Mouse (Mus musculus): ENCODE results near the gene Mutyh. TPM values are rescaled to one million over a fixed set of nuclear protein-coding genes. Genes with fewer than 3 reads are reported as not detected.
A peak's percentile ranks its signal among the peaks of the same experiment; 100 is the strongest.

The Mutyh gene
- total and polyA plus RNA-seq, 3 experiments = 6.1 to 17.9 (median 15.9) TPM

- Histone ChIP-seq H3K4me3 (ENCODE audit: low read depth, low read length) (no peak overlapping the region), H3K9me3 (replicated peaks) (no peaks in the 10 kb centered on the region), H3K4me1 (ENCODE audit: insufficient read depth, low read depth, low read length) (no peaks in the 10 kb centered on the region), H3K36me3 (replicated peaks) (peaks cover 2% of the 10 kb centered on the region), H3K27me3 (ENCODE audit: insufficient read depth, low read length) (no peaks in the 10 kb centered on the region)
- ATAC-seq (ENCODE audit: extremely low read depth, insufficient number of reproducible peaks, low FRiP score, poor library complexity, severe bottlenecking) = peak; percentile 28; the same call in 1 of the 2 replicates
- DNase-seq (ENCODE audit: low spot score) = peak; percentile 16
- TF ChIP-seq GATA2 (IDR thresholded peaks at IDR 0.05; ENCODE audit: borderline replicate concordance, low read depth, low read length) = no peak
- peak; percentile 30; the same call in 1 of the 2 replicates for TF ChIP-seq CTCF (IDR thresholded peaks at IDR 0.05; ENCODE audit: low read depth, low read length)
These were observed 18.6 kb upstream of the Mutyh start for GRCm38 (mm10) chr4:116788956-116789355.

GRCm38 (mm10) chr4:116792453-116792852, 15.1 kb upstream of the Mutyh start:
- no peak overlapping the region for H3K4me3 ChIP-seq (ENCODE audit: low read depth, low read length)
- H3K9me3 ChIP-seq (replicated peaks) = no peaks in the 10 kb centered on the region
- H3K36me3 ChIP-seq (replicated peaks) = peaks cover 2% of the 10 kb centered on the region
- no peak for DNase-seq (ENCODE audit: low spot score)
- no peaks in the 10 kb centered on the region for H3K4me1 ChIP-seq (ENCODE audit: insufficient read depth, low read depth, low read length)
- H3K27me3 ChIP-seq (ENCODE audit: insufficient read depth, low read length) = no peaks in the 10 kb centered on the region
- TF ChIP-seq TAL1 (conservative IDR thresholded peaks at IDR 0.05; ENCODE audit: low read depth, low read length) (no peak), POLR2AphosphoS5 (IDR thresholded peaks at IDR 0.05; ENCODE audit: insufficient replicate concordance, low read depth, low read length) (no peak), GATA1 (IDR thresholded peaks at IDR 0.05; ENCODE audit: borderline replicate concordance, low read length) (no peak), CTCF (IDR thresholded peaks at IDR 0.05; ENCODE audit: low read depth, low read length) (no peak), GATA2 (IDR thresholded peaks at IDR 0.05; ENCODE audit: borderline replicate concordance, low read depth, low read length) (no peak)
- no peak for ATAC-seq (ENCODE audit: extremely low read depth, insufficient number of reproducible peaks, low FRiP score, poor library complexity, severe bottlenecking)

GRCm38 (mm10) chr4:116794273-116794672, 13.2 kb upstream of the Mutyh start:
- H3K4me3 ChIP-seq (ENCODE audit: low read depth, low read length) = no peak overlapping the region
- no peaks in the 10 kb centered on the region for H3K4me1 ChIP-seq (ENCODE audit: insufficient read depth, low read depth, low read length)
- no peaks in the 10 kb centered on the region for H3K9me3 ChIP-seq (replicated peaks)
- H3K36me3 ChIP-seq (replicated peaks) = peaks cover 2% of the 10 kb centered on the region
- H3K27me3 ChIP-seq (ENCODE audit: insufficient read depth, low read length) = no peaks in the 10 kb centered on the region
- no peak for DNase-seq (ENCODE audit: low spot score)
- TF ChIP-seq GATA1 (IDR thresholded peaks at IDR 0.05; ENCODE audit: borderline replicate concordance, low read length) (no peak), POLR2AphosphoS5 (IDR thresholded peaks at IDR 0.05; ENCODE audit: insufficient replicate concordance, low read depth, low read length) (no peak), GATA2 (IDR thresholded peaks at IDR 0.05; ENCODE audit: borderline replicate concordance, low read depth, low read length) (no peak), TAL1 (conservative IDR thresholded peaks at IDR 0.05; ENCODE audit: low read depth, low read length) (no peak), CTCF (IDR thresholded peaks at IDR 0.05; ENCODE audit: low read depth, low read length) (no peak)
- no peak for ATAC-seq (ENCODE audit: extremely low read depth, insufficient number of reproducible peaks, low FRiP score, poor library complexity, severe bottlenecking)

- Histone ChIP-seq H3K9me3 (replicated peaks) (no peaks in the 10 kb centered on the region), H3K4me1 (ENCODE audit: insufficient read depth, low read depth, low read length) (no peaks in the 10 kb centered on the region), H3K27me3 (ENCODE audit: insufficient read depth, low read length) (no peaks in the 10 kb centered on the region), H3K36me3 (replicated peaks) (peaks cover 17% of the 10 kb centered on the region), H3K4me3 (ENCODE audit: low read depth, low read length) (no peak overlapping the region)
- no peak for DNase-seq (ENCODE audit: low spot score)
- no peak for ATAC-seq (ENCODE audit: extremely low read depth, insufficient number of reproducible peaks, low FRiP score, poor library complexity, severe bottlenecking)
- TF ChIP-seq CTCF (IDR thresholded peaks at IDR 0.05; ENCODE audit: low read depth, low read length) (no peak), GATA2 (IDR thresholded peaks at IDR 0.05; ENCODE audit: borderline replicate concordance, low read depth, low read length) (no peak), TAL1 (conservative IDR thresholded peaks at IDR 0.05; ENCODE audit: low read depth, low read length) (no peak), POLR2AphosphoS5 (IDR thresholded peaks at IDR 0.05; ENCODE audit: insufficient replicate concordance, low read depth, low read length) (no peak), GATA1 (IDR thresholded peaks at IDR 0.05; ENCODE audit: borderline replicate concordance, low read length) (no peak)
These were observed 10.9 kb upstream of the Mutyh start for GRCm38 (mm10) chr4:116796442-116797110.

- TF ChIP-seq CTCF (IDR thresholded peaks at IDR 0.05; ENCODE audit: low read depth, low read length) = 0 out of 2 replicates have a peak, but pooled peaks have one; percentile 6
- TF ChIP-seq POLR2AphosphoS5 (IDR thresholded peaks at IDR 0.05; ENCODE audit: insufficient replicate concordance, low read depth, low read length) = no peak
- TF ChIP-seq TAL1 (conservative IDR thresholded peaks at IDR 0.05; ENCODE audit: low read depth, low read length) = no peak
- TF ChIP-seq GATA1 (IDR thresholded peaks at IDR 0.05; ENCODE audit: borderline replicate concordance, low read length) = no peak
- DNase-seq (ENCODE audit: low spot score) = no peak
- H3K36me3 ChIP-seq (replicated peaks) = peaks cover 47% of the 10 kb centered on the region
- H3K27me3 ChIP-seq (ENCODE audit: insufficient read depth, low read length) = no peaks in the 10 kb centered on the region
- peaks cover 6% of the 10 kb centered on the region; the same call in 1 of the 2 replicates for H3K4me1 ChIP-seq (ENCODE audit: insufficient read depth, low read depth, low read length)
- no peaks in the 10 kb centered on the region for H3K9me3 ChIP-seq (replicated peaks)
- ATAC-seq (ENCODE audit: extremely low read depth, insufficient number of reproducible peaks, low FRiP score, poor library complexity, severe bottlenecking) = no peak
- H3K4me3 ChIP-seq (ENCODE audit: low read depth, low read length) = no peak overlapping the region
These were observed 7.6 kb upstream of the Mutyh start for GRCm38 (mm10) chr4:116799901-116800300.

GRCm38 (mm10) chr4:116811012-116811411, 3.5 kb downstream of the Mutyh start:
- ATAC-seq (ENCODE audit: extremely low read depth, insufficient number of reproducible peaks, low FRiP score, poor library complexity, severe bottlenecking) (no peak), DNase-seq (ENCODE audit: low spot score) (no peak)
- H3K4me3 ChIP-seq (ENCODE audit: low read depth, low read length) = no peak overlapping the region
- peaks cover 34% of the 10 kb centered on the region for H3K4me1 ChIP-seq (ENCODE audit: insufficient read depth, low read depth, low read length)
- H3K36me3 ChIP-seq (replicated peaks) = peaks cover 48% of the 10 kb centered on the region
- no peaks in the 10 kb centered on the region for H3K27me3 ChIP-seq (ENCODE audit: insufficient read depth, low read length)
- H3K9me3 ChIP-seq (replicated peaks) = no peaks in the 10 kb centered on the region
- TF ChIP-seq CTCF (IDR thresholded peaks at IDR 0.05; ENCODE audit: low read depth, low read length) = no peak
- TF ChIP-seq GATA1 (IDR thresholded peaks at IDR 0.05; ENCODE audit: borderline replicate concordance, low read length) = no peak
- TF ChIP-seq POLR2AphosphoS5 (IDR thresholded peaks at IDR 0.05; ENCODE audit: insufficient replicate concordance, low read depth, low read length) = no peak
- TF ChIP-seq GATA2 (IDR thresholded peaks at IDR 0.05; ENCODE audit: borderline replicate concordance, low read depth, low read length) = no peak
- no peak for TF ChIP-seq TAL1 (conservative IDR thresholded peaks at IDR 0.05; ENCODE audit: low read depth, low read length)
